Mouse (Mus musculus) ES-CJ7 (cell line): Measurements from ENCODE around the gene Gm45713.
"Not testable (repeated sequence)": the region's sequence is repeated elsewhere in the genome, so short reads cannot be mapped to it uniquely, and the experiment has no call there.

Experiments
- DNase-seq: peaks from one replicate; pipeline ENCODE4 v3.0.0; 2011; ENCODE audit warnings: low read depth, low spot score

Gene Gm45713

DNA sequence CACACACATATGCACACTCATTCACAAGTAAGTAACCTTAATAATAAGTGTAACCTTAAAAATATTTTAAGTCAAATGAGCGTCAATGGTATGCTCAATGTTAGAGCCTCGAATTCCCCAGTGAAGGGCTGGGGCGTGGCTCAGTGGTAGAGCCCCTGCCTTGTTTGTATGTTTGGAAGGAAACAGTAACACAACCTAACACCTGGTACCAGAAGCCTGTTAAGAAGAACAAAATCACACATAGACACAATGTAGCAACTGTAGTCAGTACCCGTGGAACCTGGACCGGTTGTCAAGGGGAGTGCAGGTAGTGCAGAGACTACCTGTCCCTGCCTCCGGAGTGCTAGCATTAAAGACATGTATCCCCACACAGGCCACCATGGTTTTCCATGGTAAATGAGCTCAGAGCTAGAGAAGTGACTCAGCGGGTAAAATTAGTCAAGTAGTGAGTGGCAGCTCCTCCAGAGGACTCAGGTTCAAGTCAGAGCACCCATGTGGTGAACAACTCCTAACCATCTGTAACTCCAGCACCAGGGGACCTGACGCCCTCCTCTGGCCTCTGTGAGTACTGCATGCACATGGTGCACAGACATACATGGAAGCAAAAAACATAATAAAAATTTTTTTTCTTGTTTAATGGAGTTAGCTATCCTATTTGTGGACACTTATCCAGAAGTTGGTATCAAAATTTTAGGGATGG, 37.3 kb downstream of the Gm45713 start:
- peak; percentile 75 for DNase-seq

- DNase-seq, result no peak
These were observed 38.6 kb downstream of the Gm45713 start for GRCm38 (mm10) chr7:45097479-45097878.

DNA sequence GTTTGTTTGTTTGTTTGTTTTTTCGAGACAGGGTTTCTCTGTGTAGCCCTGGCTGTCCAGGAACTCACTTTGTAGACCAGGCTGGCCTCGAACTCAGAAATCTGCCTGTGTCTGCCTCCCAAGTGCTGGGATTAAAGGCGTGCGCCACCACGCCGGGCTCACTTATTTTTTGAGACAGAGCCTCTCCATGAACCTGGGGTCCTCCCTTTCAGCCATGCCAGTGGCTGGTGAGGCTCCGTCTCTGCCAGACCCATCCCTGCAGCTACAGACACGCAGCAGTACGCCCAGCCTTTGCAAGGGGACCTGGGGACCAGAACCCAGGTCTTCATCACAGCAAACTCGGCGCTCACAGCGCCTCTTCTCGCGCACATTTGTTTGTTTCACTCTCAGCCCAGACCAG, 40.1 kb downstream of the Gm45713 start:
- DNase-seq, result not testable (repeated sequence)

DNA sequence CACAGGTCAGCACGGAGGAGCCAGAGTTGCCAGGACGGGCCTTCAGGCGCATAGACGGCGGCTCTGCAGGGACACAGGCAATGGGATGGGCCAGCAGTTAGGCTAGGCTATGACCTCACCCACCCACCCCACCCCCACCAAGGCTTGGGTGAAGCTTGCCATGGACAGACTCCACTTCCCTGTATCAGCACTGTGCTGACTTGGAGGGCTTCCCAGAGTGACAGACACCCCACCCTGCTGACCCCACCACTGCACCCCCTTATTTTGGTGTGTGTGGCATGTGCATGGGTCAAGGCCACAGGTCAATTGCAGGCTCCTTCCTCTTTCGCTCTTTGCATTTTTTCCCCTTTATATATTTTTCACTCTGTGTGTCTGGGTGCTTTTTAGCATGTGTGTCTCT, 40.7 kb downstream of the Gm45713 start:
- DNase-seq, result no peak

DNA sequence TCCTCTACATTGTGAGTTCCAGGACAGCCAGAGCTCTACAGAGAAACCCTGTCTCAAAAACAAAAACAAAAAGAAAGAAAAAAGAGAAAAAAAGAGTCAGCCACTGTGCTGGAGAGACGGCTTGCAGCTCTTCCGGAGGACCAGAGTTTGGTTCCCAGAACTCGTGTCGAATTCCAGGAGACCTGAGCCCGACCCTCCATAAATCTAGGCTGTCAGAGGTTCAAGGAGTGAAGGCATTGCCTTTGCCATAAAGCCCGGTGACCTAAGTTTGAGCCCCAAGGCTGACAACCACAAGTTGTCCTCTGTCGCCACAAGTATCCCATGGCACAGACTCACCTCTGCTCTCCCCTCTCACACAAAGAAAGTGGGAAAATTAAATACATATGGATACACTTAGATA, 41.9 kb downstream of the Gm45713 start:
- DNase-seq, result no peak

- peak; percentile 89 for DNase-seq
These were observed 42.5 kb downstream of the Gm45713 start for GRCm38 (mm10) chr7:45093516-45093905.

DNA sequence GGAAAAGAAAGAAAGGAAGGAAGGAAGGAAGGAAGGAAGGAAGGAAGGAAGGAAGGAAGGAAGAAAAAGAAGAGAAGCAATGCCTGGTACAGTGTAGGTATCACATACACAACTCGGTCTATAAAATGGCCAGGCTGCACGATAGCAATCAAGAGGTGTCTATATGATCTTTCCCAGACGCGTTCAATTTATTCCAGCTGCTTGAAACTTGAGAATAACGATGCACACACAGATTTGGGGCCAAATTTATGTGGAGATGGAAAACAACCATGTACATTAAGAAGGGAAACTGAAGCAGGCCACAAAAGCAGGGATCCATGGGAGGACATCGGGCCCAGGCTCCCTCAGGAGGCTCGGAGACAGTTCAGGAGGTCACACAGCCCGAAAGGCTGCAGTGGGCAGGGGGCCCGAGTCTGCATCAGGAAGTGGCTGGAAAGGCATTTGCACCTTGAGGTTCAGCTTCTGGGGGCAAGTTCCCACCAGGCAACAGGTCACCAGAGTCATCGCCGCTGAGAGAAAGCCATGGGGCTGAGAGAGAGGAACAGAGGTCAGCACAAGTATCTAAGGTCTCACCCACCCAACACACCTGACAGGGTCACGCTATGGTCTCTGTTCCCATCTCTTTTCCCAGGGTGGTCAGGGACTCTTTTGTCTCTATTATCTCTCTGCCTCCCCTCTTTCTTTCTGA, 43.1 kb downstream of the Gm45713 start:
- DNase-seq, result no peak

GRCm38 (mm10) chr7:45092048-45092447, 44.0 kb downstream of the Gm45713 start, which contains the start of gene Rcn3:
Gene Rcn3, minus strand, starts transcription at chr7:45092221.
- peak; percentile 95 for DNase-seq

- DNase-seq, result no peak
These were observed 44.7 kb downstream of the Gm45713 start for GRCm38 (mm10) chr7:45091001-45091990.

GRCm38 (mm10) chr7:45090251-45090977, 45.6 kb downstream of the Gm45713 start:
- peak; percentile 32 for DNase-seq

GRCm38 (mm10) chr7:45088597-45088996, 47.4 kb downstream of the Gm45713 start:
- no peak for DNase-seq

DNA sequence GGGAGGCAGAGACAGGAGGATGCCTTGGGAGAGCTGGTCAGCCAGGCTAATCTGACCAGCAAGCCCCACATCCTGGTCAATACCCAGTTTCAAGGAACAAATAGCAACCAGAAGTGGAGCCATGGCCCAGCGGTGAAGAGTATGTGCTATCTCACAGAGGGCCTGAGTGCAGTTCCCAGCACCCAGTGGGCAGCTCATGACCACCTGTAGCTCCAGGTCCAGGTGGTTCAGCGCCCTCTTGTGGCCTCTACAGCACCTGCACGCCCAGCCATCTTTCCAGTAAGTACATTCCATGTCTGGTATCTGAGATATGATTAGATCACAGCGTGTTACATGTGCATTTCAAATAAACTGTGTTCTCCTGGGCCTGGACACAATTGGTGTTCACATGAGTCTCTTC, 49.9 kb downstream of the Gm45713 start:
- no peak for DNase-seq

GRCm38 (mm10) chr7:45083300-45083890, 52.6 kb downstream of the Gm45713 start:
- DNase-seq, result no peak

- DNase-seq, result peak; percentile 63
These were observed 53.4 kb downstream of the Gm45713 start for GRCm38 (mm10) chr7:45082401-45083299.

GRCm38 (mm10) chr7:45081016-45081415, 55.0 kb downstream of the Gm45713 start:
- peak; percentile 76 for DNase-seq

DNA sequence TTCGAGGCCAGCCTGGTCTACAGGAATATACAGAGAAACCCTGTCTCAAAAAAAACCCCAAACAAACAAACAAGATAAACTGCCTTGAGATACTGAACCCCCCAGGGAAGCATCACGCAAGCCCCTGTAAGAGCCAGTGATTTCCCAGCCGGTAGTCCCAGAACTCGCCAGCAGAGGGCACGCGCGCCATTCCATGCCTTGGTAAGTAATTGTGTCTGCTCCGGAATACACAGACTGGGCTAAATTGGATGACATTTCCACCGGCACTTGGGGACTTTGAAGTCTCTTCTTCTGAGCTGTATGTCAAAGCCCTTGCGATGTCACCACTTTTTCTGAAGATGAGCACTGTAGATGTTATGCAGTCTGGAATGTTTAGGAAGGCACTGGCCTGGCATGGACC, 56.2 kb downstream of the Gm45713 start:
- peak; percentile 92 for DNase-seq

DNA sequence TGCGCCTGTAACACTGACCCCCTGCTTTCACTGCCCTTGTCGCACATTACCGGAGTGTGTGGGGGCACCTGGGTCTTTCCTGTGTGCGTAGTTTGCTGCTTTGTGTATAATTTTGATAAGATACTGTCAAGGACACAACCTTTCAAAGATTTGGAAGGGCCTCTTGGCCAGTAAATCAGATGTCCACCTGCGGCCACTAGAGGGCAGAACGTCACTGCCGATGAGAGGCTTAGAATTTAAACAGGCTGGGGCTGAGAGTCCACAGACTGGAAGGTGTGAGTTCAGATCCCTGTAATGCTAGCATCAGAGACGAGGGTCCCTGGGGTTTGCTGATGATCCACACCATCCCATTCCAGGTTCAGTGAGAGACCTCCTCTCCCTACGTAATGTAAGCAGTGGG, 57.5 kb downstream of the Gm45713 start:
- DNase-seq, result peak; percentile 83

GRCm38 (mm10) chr7:45077829-45078228, 58.2 kb downstream of the Gm45713 start:
- DNase-seq, result no peak

DNA sequence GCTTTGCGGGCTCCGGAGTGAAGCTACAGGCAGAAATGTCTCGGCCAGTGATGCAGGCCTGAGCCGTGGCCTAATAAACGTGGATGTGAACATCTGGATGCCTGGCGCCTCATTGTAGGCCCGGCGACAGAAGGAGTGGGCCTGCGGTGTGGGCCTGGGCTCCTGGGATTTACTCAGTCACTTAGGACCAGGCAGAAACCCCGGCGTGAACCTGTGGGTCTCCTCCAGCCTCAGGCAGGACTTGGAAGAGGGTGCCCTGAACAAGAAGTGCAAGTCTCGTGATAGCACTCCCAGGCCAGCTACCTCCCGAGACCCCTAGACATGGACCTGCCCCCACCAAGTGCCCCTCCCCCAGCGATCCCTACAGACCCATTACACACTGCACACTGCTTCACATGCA, 58.7 kb downstream of the Gm45713 start:
- no peak for DNase-seq

DNA sequence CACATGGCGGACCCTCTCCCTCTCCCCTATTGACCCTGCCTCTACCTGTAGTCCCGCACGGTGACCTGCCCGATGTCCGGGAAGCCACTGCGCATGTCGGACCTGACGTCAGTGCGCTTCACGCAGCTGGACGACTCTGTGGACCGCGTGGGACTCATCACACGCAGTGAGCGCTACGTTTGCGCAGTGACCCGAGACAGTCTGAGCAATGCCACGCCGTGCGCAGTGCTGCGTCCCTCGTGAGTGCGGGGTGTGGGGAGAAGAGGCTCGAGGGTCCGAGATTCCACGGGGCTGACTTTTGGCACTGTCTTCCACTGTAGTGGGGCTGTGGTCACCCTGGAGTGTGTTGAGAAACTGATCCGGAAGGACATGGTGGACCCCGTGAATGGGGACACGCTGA, 59.5 kb downstream of the Gm45713 start:
- DNase-seq, result no peak
